Mouse (Mus musculus) C2C12 (cell line): ENCODE results near the gene Cdc37l1.

Source experiments
- CEBPB ChIP-seq: IDR thresholded peaks from one replicate; pipeline ENCODE4 v1.6.1; 2011; ENCODE audit warnings: low read depth, mild to moderate bottlenecking, control low read depth, moderate library complexity
- CTCF ChIP-seq: IDR thresholded peaks from one replicate; pipeline ENCODE4 v1.5.1; 2011; ENCODE audit not compliant: control insufficient read depth, insufficient read depth, insufficient read length
- MAX ChIP-seq: IDR thresholded peaks from one replicate; pipeline ENCODE4 v1.6.1; 2011; ENCODE audit warnings: mild to moderate bottlenecking, control low read depth
- MYOG ChIP-seq: IDR thresholded peaks from one replicate; pipeline ENCODE4 v1.6.1; 2011; ENCODE audit not compliant: control insufficient read depth, insufficient read length; ENCODE audit errors: extremely low read depth
- USF1 ChIP-seq: IDR thresholded peaks from one replicate; pipeline ENCODE4 v1.6.1; 2011; ENCODE audit warnings: low read depth, mild to moderate bottlenecking, control low read depth, moderate library complexity

GRCm38 (mm10) chr19:29045369-29045768 is 55.2 kb downstream of the Cdc37l1 start:
- TF ChIP-seq CTCF (no peak), MAX (no peak), MYOG (no peak), USF1 (no peak), CEBPB (no peak)
